ENCODE assay signal across 8 mouse cellular contexts in genomic region chr19:36409861-36410392, GRCm38 (mm10).
DNase-seq lines count a peak whose midpoint lies in the region; ATAC-seq and TF ChIP-seq lines count a peak whose summit lies in the region.

No protein-coding gene starts in this region.

- no peaks in the 10 kb centered on the region for H3K27me3 ChIP-seq in spleen, adult 2 months (ENCODE audit: control insufficient read depth, insufficient read depth, low read length)
- H3K27me3 ChIP-seq in embryonic facial prominence, embryonic 13.5 days, result peaks cover 42% of the 10 kb centered on the region
- peaks cover 15% of the 10 kb centered on the region for H3K27me3 ChIP-seq in hindbrain, embryonic 13.5 days
- peaks cover 4% of the 10 kb centered on the region; the same call in 1 of the 2 replicates for H3K27me3 ChIP-seq in stomach, embryonic 16.5 days (ENCODE audit: control insufficient read depth, insufficient read depth, low read length)

- H3K27ac ChIP-seq in spleen, adult 2 months (ENCODE audit: insufficient read depth, low read length), result peak overlapping the region; percentile 62; the same call in 1 of the 2 replicates
- H3K27ac ChIP-seq in embryonic facial prominence, embryonic 13.5 days, result no peak overlapping the region
- H3K27ac ChIP-seq in hindbrain, embryonic 13.5 days, result no peak overlapping the region
- H3K27ac ChIP-seq in stomach, embryonic 16.5 days (ENCODE audit: low read length), result peak overlapping the region; percentile 33; the same call in 1 of the 2 replicates

- ATAC-seq in embryonic facial prominence, embryonic 13.5 days (ENCODE audit: insufficient number of reproducible peaks, insufficient read depth, low FRiP score, low TSS enrichment, low read depth), result no peak
- ATAC-seq in hindbrain, embryonic 13.5 days (ENCODE audit: low FRiP score), result no peak; the same call in 1 of the 2 replicates
- peak; percentile 13 for ATAC-seq in megakaryocyte, adult 5-6 weeks (ENCODE audit: poor library complexity, severe bottlenecking)
- ATAC-seq in stomach, embryonic 16.5 days (ENCODE audit: insufficient read depth, low FRiP score), result no peak

- no peak for TF ChIP-seq POLR2A in spleen, adult 2 months (IDR thresholded peaks at IDR 0.05; ENCODE audit: low read depth, low read length)

- TF ChIP-seq CTCF in spleen, adult 2 months (IDR thresholded peaks at IDR 0.05; ENCODE audit: extremely low read depth, insufficient read depth, insufficient read length, insufficient replicate concordance), result no peak

- H3K9ac ChIP-seq in embryonic facial prominence, embryonic 13.5 days, result peak overlapping the region; percentile 69
- peak overlapping the region; percentile 75 for H3K9ac ChIP-seq in hindbrain, embryonic 13.5 days
- H3K9ac ChIP-seq in stomach, embryonic 16.5 days (ENCODE audit: low read length), result peak overlapping the region; percentile 80

- H3K4me1 ChIP-seq in spleen, adult 2 months (ENCODE audit: control insufficient read depth, insufficient read depth, insufficient read length), result no peaks in the 10 kb centered on the region; the same call in 1 of the 2 replicates
- H3K4me1 ChIP-seq in embryonic facial prominence, embryonic 13.5 days, result no peaks in the 10 kb centered on the region
- peaks cover 8% of the 10 kb centered on the region for H3K4me1 ChIP-seq in hindbrain, embryonic 13.5 days (replicated peaks)
- H3K4me1 ChIP-seq in stomach, embryonic 16.5 days (ENCODE audit: control insufficient read depth, insufficient read depth, low read length), result peaks cover 5% of the 10 kb centered on the region; the same call in 1 of the 2 replicates

- no peaks in the 10 kb centered on the region for H3K9me3 ChIP-seq in embryonic facial prominence, embryonic 13.5 days
- no peaks in the 10 kb centered on the region for H3K9me3 ChIP-seq in hindbrain, embryonic 13.5 days
- no peaks in the 10 kb centered on the region for H3K9me3 ChIP-seq in stomach, embryonic 16.5 days (replicated peaks; ENCODE audit: control insufficient read depth, low read length)

- DNase-seq in cerebellum, adult 8-10 months, result peak; percentile 34
- DNase-seq in cerebellum, adult 9-11 months, result no peak
- DNase-seq in spleen, adult 2 months (ENCODE audit: low read depth in 1 of 2, low spot score in 2 of 2), result peak in 1 of 2 experiments; percentile 46
- no peak for DNase-seq in spleen, adult 18-20 months

- H3K36me3 ChIP-seq in spleen, adult 2 months (ENCODE audit: control insufficient read depth, insufficient read depth, low read length), result peaks cover 1% of the 10 kb centered on the region; the same call in 1 of the 2 replicates
- no peaks in the 10 kb centered on the region for H3K36me3 ChIP-seq in embryonic facial prominence, embryonic 13.5 days
- H3K36me3 ChIP-seq in hindbrain, embryonic 13.5 days, result no peaks in the 10 kb centered on the region
- H3K36me3 ChIP-seq in stomach, embryonic 16.5 days (ENCODE audit: control insufficient read depth, insufficient read depth, low read length), result no peaks in the 10 kb centered on the region

- under 1% methylated on average over 77 of the region's 82 CpGs for WGBS in spleen, adult 2 months
- under 1% methylated on average over 29 of the region's 82 CpGs for WGBS in embryonic facial prominence, embryonic 13.5 days
- under 1% methylated on average over 29 of the region's 82 CpGs for WGBS in hindbrain, embryonic 13.5 days
- WGBS in stomach, embryonic 16.5 days, result under 1% methylated on average over 31 of the region's 82 CpGs

- H3K4me2 ChIP-seq in embryonic facial prominence, embryonic 13.5 days, result peak overlapping the region; percentile 94
- peak overlapping the region; percentile 87 for H3K4me2 ChIP-seq in hindbrain, embryonic 13.5 days
- peak overlapping the region; percentile 79 for H3K4me2 ChIP-seq in stomach, embryonic 16.5 days (ENCODE audit: low read depth, low read length)

- peak overlapping the region; percentile 81 for H3K4me3 ChIP-seq in spleen, adult 2 months (ENCODE audit: extremely low read depth, insufficient read depth, insufficient read length)
- H3K4me3 ChIP-seq in embryonic facial prominence, embryonic 13.5 days, result peak overlapping the region; percentile 76
- peak overlapping the region; percentile 77 for H3K4me3 ChIP-seq in hindbrain, embryonic 13.5 days
- peak overlapping the region; percentile 74 for H3K4me3 ChIP-seq in stomach, embryonic 16.5 days (replicated peaks; ENCODE audit: low read length)

Comparison
In these comparisons a context has a peak if more than half of its experiments do, and no peak if none do; other contexts are left out.
1. H3K27ac ChIP-seq: peak in spleen, adult 2 months (single experiment) and stomach, embryonic 16.5 days (single experiment); none in embryonic facial prominence, embryonic 13.5 days (single experiment) and hindbrain, embryonic 13.5 days (single experiment).
2. Peak in every context shown above with its lines, with median percentiles within 50 percentile points of each other: H3K4me3 ChIP-seq, H3K4me2 ChIP-seq and H3K9ac ChIP-seq.